Comparison of ENCODE assay signal across 8 mouse cellular contexts in the genomic region with DNA sequence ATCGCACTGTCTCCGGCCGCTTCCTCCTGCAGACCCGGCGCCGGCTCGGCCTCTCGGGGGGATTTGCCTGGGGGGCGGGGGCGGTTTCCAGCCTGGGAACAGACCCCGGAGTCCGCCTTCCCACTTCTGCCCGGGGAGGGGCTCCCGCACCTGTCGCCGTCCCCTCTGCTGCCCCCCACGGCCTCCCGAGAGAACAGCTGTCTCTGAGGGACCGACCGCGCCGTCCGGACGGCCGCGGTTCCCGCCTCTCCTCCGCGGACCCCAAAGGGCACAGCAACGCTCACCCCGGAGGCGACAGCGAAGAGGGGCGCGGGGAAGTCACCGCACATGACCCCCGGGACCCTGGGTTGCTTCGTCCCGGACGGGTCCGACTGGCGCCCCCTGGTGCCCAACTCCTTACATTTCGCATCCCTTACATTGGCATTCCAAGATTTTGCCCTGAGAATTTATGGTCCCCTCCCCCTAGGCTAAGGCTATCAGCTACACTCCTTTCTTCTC. TPM values are rescaled to one million over a fixed set of nuclear protein-coding genes. Genes with fewer than 3 reads are reported as not detected.
A peak's percentile ranks its signal among the peaks of the same experiment; 100 is the strongest.
DNase-seq lines count a peak whose midpoint lies in the region; ATAC-seq and TF ChIP-seq lines count a peak whose summit lies in the region.

No protein-coding gene starts in this region.

- ATAC-seq in hindbrain, postnatal 0 days = peak; percentile 72
- ATAC-seq in limb, embryonic 15.5 days (ENCODE audit: insufficient number of reproducible peaks, low FRiP score, low TSS enrichment, low read depth) = peak; percentile 25; the same call in 1 of the 2 replicates
- ATAC-seq in midbrain, embryonic 14.5 days (ENCODE audit: low FRiP score, low TSS enrichment) = peak; percentile 62

- H3K27me3 ChIP-seq in hindbrain, postnatal 0 days (ENCODE audit: insufficient read depth, low read length) = peaks cover 21% of the 10 kb centered on the region
- H3K27me3 ChIP-seq in limb, embryonic 15.5 days = peaks cover 40% of the 10 kb centered on the region
- H3K27me3 ChIP-seq in midbrain, embryonic 14.5 days (ENCODE audit: control insufficient read depth, insufficient read depth, low read length) = peaks cover 34% of the 10 kb centered on the region
- peaks cover 1% of the 10 kb centered on the region for H3K27me3 ChIP-seq in splenic B cell, adult 2 months (ENCODE audit: control insufficient read depth, insufficient read depth, low read length, poor library complexity, severe bottlenecking)

- peak overlapping the region; percentile 100 for H3K4me2 ChIP-seq in hindbrain, postnatal 0 days (ENCODE audit: low read depth, low read length)
- peak overlapping the region; percentile 98 for H3K4me2 ChIP-seq in limb, embryonic 15.5 days
- peak overlapping the region; percentile 97 for H3K4me2 ChIP-seq in midbrain, embryonic 14.5 days (ENCODE audit: low read length)

- peak overlapping the region; percentile 45 for H3K9ac ChIP-seq in hindbrain, postnatal 0 days (replicated peaks; ENCODE audit: low read length)
- 0 out of 2 replicates have a peak overlapping the region, but pooled peaks have one; percentile 35 for H3K9ac ChIP-seq in limb, embryonic 15.5 days
- peak overlapping the region; percentile 48 for H3K9ac ChIP-seq in midbrain, embryonic 14.5 days (replicated peaks; ENCODE audit: low read length)

- WGBS in hindbrain, postnatal 0 days = 0% methylated on average over 41 of the region's 43 CpGs
- WGBS in limb, embryonic 15.5 days = 0% methylated on average over 41 of the region's 43 CpGs
- under 1% methylated on average over 43 of the region's 43 CpGs for WGBS in midbrain, embryonic 14.5 days

- TF ChIP-seq CTCF in gastrocnemius, adult 2 months (IDR thresholded peaks at IDR 0.05) = peak; percentile 77
- peak; percentile 77 for TF ChIP-seq CTCF in hindbrain, postnatal 0 days (IDR thresholded peaks at IDR 0.05; ENCODE audit: low read depth)

- H3K4me1 ChIP-seq in hindbrain, postnatal 0 days (ENCODE audit: insufficient read depth, low read length) = peaks cover 5% of the 10 kb centered on the region; the same call in 1 of the 2 replicates
- H3K4me1 ChIP-seq in limb, embryonic 15.5 days = peaks cover 32% of the 10 kb centered on the region
- H3K4me1 ChIP-seq in midbrain, embryonic 14.5 days (ENCODE audit: control insufficient read depth, insufficient read depth, low read length) = peaks cover 9% of the 10 kb centered on the region

- peak; percentile 58 to 68 for DNase-seq in layer of hippocampus, postnatal 10 days (ENCODE audit: low spot score in 2 of 2)
- DNase-seq in layer of hippocampus, adult 9-11 months = no peak
- DNase-seq in cerebellum, adult 9-11 months = peak; percentile 57
- peak; percentile 65 for DNase-seq in gastrocnemius, adult 2 months
- DNase-seq in hindbrain, postnatal 0 days (ENCODE audit: low spot score) = peak; percentile 80
- DNase-seq in midbrain, embryonic 14.5 days = peak; percentile 87
- DNase-seq in splenic B cell, adult 2 months (ENCODE audit: low read depth, low spot score) = peak; percentile 58

- no peaks in the 10 kb centered on the region for H3K9me3 ChIP-seq in hindbrain, postnatal 0 days (ENCODE audit: low read length)
- H3K9me3 ChIP-seq in limb, embryonic 15.5 days = no peaks in the 10 kb centered on the region
- H3K9me3 ChIP-seq in midbrain, embryonic 14.5 days (ENCODE audit: control insufficient read depth, low read length) = no peaks in the 10 kb centered on the region

- no peaks in the 10 kb centered on the region for H3K36me3 ChIP-seq in hindbrain, postnatal 0 days (ENCODE audit: insufficient read depth, low read length)
- no peaks in the 10 kb centered on the region for H3K36me3 ChIP-seq in limb, embryonic 15.5 days
- H3K36me3 ChIP-seq in midbrain, embryonic 14.5 days (ENCODE audit: control insufficient read depth, insufficient read depth, low read length) = no peaks in the 10 kb centered on the region
- no peaks in the 10 kb centered on the region for H3K36me3 ChIP-seq in splenic B cell, adult 2 months (ENCODE audit: control insufficient read depth, insufficient read depth, low read length, poor library complexity, severe bottlenecking)

- peak overlapping the region; percentile 67 for H3K27ac ChIP-seq in gastrocnemius, adult 2 months
- H3K27ac ChIP-seq in hindbrain, postnatal 0 days = no peak overlapping the region
- H3K27ac ChIP-seq in limb, embryonic 15.5 days = peak overlapping the region; percentile 91
- no peak overlapping the region for H3K27ac ChIP-seq in midbrain, embryonic 14.5 days (replicated peaks; ENCODE audit: low read depth, low read length)

- H3K4me3 ChIP-seq in gastrocnemius, adult 2 months = peak overlapping the region; percentile 83
- peak overlapping the region; percentile 47 for H3K4me3 ChIP-seq in hindbrain, postnatal 0 days (ENCODE audit: low read length)
- H3K4me3 ChIP-seq in limb, embryonic 15.5 days = peak overlapping the region; percentile 64
- peak overlapping the region; percentile 56 for H3K4me3 ChIP-seq in midbrain, embryonic 14.5 days (replicated peaks; ENCODE audit: low read depth, low read length)

- intact Hi-C loops in gastrocnemius, adult 2 months (cut with DNase I) = no loop called here

RNA-seq across cellular contexts. Expression of gene Erbb3, which starts 0.8 kb away (rescaled TPM):
- under 1 TPM; 0.71 to 0.76 TPM for total RNA-seq in layer of hippocampus, postnatal 10 days (2021)
- 1 to 10 TPM; 1.6 to 2.6 TPM for total RNA-seq in gastrocnemius, adult 2 months (2021)
- total RNA-seq in hindbrain, postnatal 0 days (2014; rRNA removed) = 1.3 and 1.7 TPM in 2 replicates
- 0.64 and 0.65 TPM in 2 replicates for polyA plus RNA-seq in hindbrain, postnatal 0 days (2015; fragmentation: Nextera tagmentation; extraction: Ambion mirVana)
- 20.4 and 20.8 TPM in 2 replicates for polyA plus RNA-seq in limb, embryonic 15.5 days (2015; fragmentation: Nextera tagmentation; extraction: Ambion mirVana)
- 0.26 and 0.47 TPM in 2 replicates for polyA plus RNA-seq in midbrain, embryonic 14.5 days (2014; fragmentation: Nextera tagmentation; extraction: Ambion mirVana)

RNA-seq across cellular contexts. Expression of gene Pa2g4, which starts 24.5 kb away (rescaled TPM):
- 10 to 100 TPM; 83.2 to 87.6 TPM for total RNA-seq in layer of hippocampus, postnatal 10 days (2021)
- total RNA-seq in gastrocnemius, adult 2 months (2021) = 10 to 100 TPM; 37.8 to 39.3 TPM
- 48.0 and 61.2 TPM in 2 replicates for total RNA-seq in hindbrain, postnatal 0 days (2014; rRNA removed)
- 114 and 117 TPM in 2 replicates for polyA plus RNA-seq in hindbrain, postnatal 0 days (2015; fragmentation: Nextera tagmentation; extraction: Ambion mirVana)
- polyA plus RNA-seq in limb, embryonic 15.5 days (2015; fragmentation: Nextera tagmentation; extraction: Ambion mirVana) = 194 and 209 TPM in 2 replicates
- 122 and 142 TPM in 2 replicates for polyA plus RNA-seq in midbrain, embryonic 14.5 days (2014; fragmentation: Nextera tagmentation; extraction: Ambion mirVana)

RNA-seq across cellular contexts. Expression of gene Rps26, which starts 36.3 kb away (rescaled TPM):
- total RNA-seq in layer of hippocampus, postnatal 10 days (2021) = 100 to 1,000 TPM; 508 to 545 TPM
- 100 to 1,000 TPM; 299 to 383 TPM for total RNA-seq in gastrocnemius, adult 2 months (2021)
- total RNA-seq in hindbrain, postnatal 0 days (2014; rRNA removed) = 1,199 and 1,407 TPM in 2 replicates
- polyA plus RNA-seq in hindbrain, postnatal 0 days (2015; fragmentation: Nextera tagmentation; extraction: Ambion mirVana) = 399 and 422 TPM in 2 replicates
- 584 and 840 TPM in 2 replicates for polyA plus RNA-seq in limb, embryonic 15.5 days (2015; fragmentation: Nextera tagmentation; extraction: Ambion mirVana)
- 529 and 586 TPM in 2 replicates for polyA plus RNA-seq in midbrain, embryonic 14.5 days (2014; fragmentation: Nextera tagmentation; extraction: Ambion mirVana)

RNA-seq across cellular contexts. Expression of gene Rpl41, which starts 41.1 kb away (rescaled TPM):
- total RNA-seq in layer of hippocampus, postnatal 10 days (2021) = 1,000 to 10,000 TPM; 2,468 to 2,532 TPM
- total RNA-seq in gastrocnemius, adult 2 months (2021) = 1,000 to 10,000 TPM in 1 of 2 experiments, 100 to 1,000 TPM in 1; 932 to 1,025 TPM
- 412 and 501 TPM in 2 replicates for total RNA-seq in hindbrain, postnatal 0 days (2014; rRNA removed)
- polyA plus RNA-seq in hindbrain, postnatal 0 days (2015; fragmentation: Nextera tagmentation; extraction: Ambion mirVana) = 2,609 and 2,618 TPM in 2 replicates
- 3,349 and 4,229 TPM in 2 replicates for polyA plus RNA-seq in limb, embryonic 15.5 days (2015; fragmentation: Nextera tagmentation; extraction: Ambion mirVana)
- polyA plus RNA-seq in midbrain, embryonic 14.5 days (2014; fragmentation: Nextera tagmentation; extraction: Ambion mirVana) = 2,375 and 2,760 TPM in 2 replicates

RNA-seq across cellular contexts. Expression of gene Zc3h10, which starts 42.7 kb away (rescaled TPM):
- 10 to 100 TPM; 12.2 to 14.0 TPM for total RNA-seq in layer of hippocampus, postnatal 10 days (2021)
- 1 to 10 TPM; 4.2 to 6.5 TPM for total RNA-seq in gastrocnemius, adult 2 months (2021)
- 19.3 and 19.4 TPM in 2 replicates for total RNA-seq in hindbrain, postnatal 0 days (2014; rRNA removed)
- polyA plus RNA-seq in hindbrain, postnatal 0 days (2015; fragmentation: Nextera tagmentation; extraction: Ambion mirVana) = 12.5 and 13.8 TPM in 2 replicates
- 13.2 and 15.4 TPM in 2 replicates for polyA plus RNA-seq in limb, embryonic 15.5 days (2015; fragmentation: Nextera tagmentation; extraction: Ambion mirVana)
- 17.6 and 19.6 TPM in 2 replicates for polyA plus RNA-seq in midbrain, embryonic 14.5 days (2014; fragmentation: Nextera tagmentation; extraction: Ambion mirVana)

Comparison
In these comparisons a context has a peak if more than half of its experiments do, and no peak if none do; other contexts are left out.
1. H3K27ac ChIP-seq: peak in gastrocnemius, adult 2 months (single experiment) and limb, embryonic 15.5 days (single experiment); none in hindbrain, postnatal 0 days (single experiment) and midbrain, embryonic 14.5 days (single experiment).
2. Peak in every context shown above with its lines, with median percentiles within 50 percentile points of each other: H3K4me3 ChIP-seq, ATAC-seq, H3K4me2 ChIP-seq and H3K9ac ChIP-seq.